Mouse (Mus musculus) neural tube, embryonic 11.5 days (tissue): ENCODE data around the gene Slc5a12. TPM values are rescaled to one million over a fixed set of nuclear protein-coding genes. Genes with fewer than 3 reads are reported as not detected.

Experiments
- ATAC-seq: fragments of 200-750 bp; cut with Nextera tagmentation; 2 replicates; pipeline ENCODE4 v1.8.0; 2017; ENCODE audit warnings: moderate number of reproducible peaks, mild to moderate bottlenecking, moderate TSS enrichment, moderate library complexity; ENCODE audit not compliant: insufficient read depth, low FRiP score, low TSS enrichment
- DNase-seq: peaks from one replicate; pipeline ENCODE4 v3.0.0-alpha.2; 2015; ENCODE audit warnings: low spot score
- H3K27ac ChIP-seq: fragments of 300-500 bp; sonication (generic); 2 replicates; pipeline ENCODE4 v1.5.1; 2014; ENCODE audit warnings: low read depth, mild to moderate bottlenecking, low read length
- H3K27me3 ChIP-seq: fragments of 300-500 bp; sonication (generic); 2 replicates; pipeline ENCODE4 v1.6.1; 2014; ENCODE audit warnings: mild to moderate bottlenecking, low read length, mixed read lengths; ENCODE audit not compliant: control insufficient read depth, insufficient read depth
- H3K36me3 ChIP-seq: fragments of 300-500 bp; sonication (generic); 2 replicates; pipeline ENCODE4 v1.6.1; 2014; ENCODE audit warnings: mild to moderate bottlenecking, low read length, moderate library complexity, mixed read lengths; ENCODE audit not compliant: control insufficient read depth, insufficient read depth
- H3K4me1 ChIP-seq: fragments of 300-500 bp; sonication (generic); 2 replicates; pipeline ENCODE4 v1.6.1; 2014; ENCODE audit warnings: low read length, mixed read lengths; ENCODE audit not compliant: control insufficient read depth, insufficient read depth
- H3K4me2 ChIP-seq: fragments of 300-500 bp; sonication (generic); 2 replicates; pipeline ENCODE4 v1.6.1; 2014; ENCODE audit warnings: low read depth, mild to moderate bottlenecking, moderate library complexity
- H3K4me3 ChIP-seq: fragments of 300-500 bp; sonication (generic); 2 replicates; pipeline ENCODE4 v1.5.1; 2014; ENCODE audit warnings: low read depth, low read length
- H3K9ac ChIP-seq: fragments of 300-500 bp; sonication (generic); 2 replicates; pipeline ENCODE4 v1.6.1; 2014; ENCODE audit warnings: mild to moderate bottlenecking, low read length
- H3K9me3 ChIP-seq: fragments of 300-500 bp; sonication (generic); 2 replicates; pipeline ENCODE4 v1.6.1; 2016; ENCODE audit warnings: low read length; ENCODE audit not compliant: control insufficient read depth
- WGBS: fragments of 180-500 bp; shearing (Covaris S2); extraction: QIAGEN DNeasy Blood & Tissue Kit; methylation state at CpG from one replicate; pipeline ENCODE4 v1.1.7; 2014; 5-methylcytosine and 5-hydroxymethylcytosine counted together
- polyA plus RNA-seq: library from polyadenylated mRNA; unstranded; fragments of >200 nt; fragmentation: Nextera tagmentation; extraction: Ambion mirVana; gene quantifications from 2 replicates; pipeline ENCODE4 v1.2.1, GENCODE M21; 2014

Gene Slc5a12
- polyA plus RNA-seq = not detected in 2 replicates

GRCm38 (mm10) chr2:110596932-110597331 lies at the start of gene Slc5a12:
Slc5a12 (plus strand) TSS chr2:110597298.
- Histone ChIP-seq H3K27me3 (no peaks in the 10 kb centered on the region), H3K4me2 (no peak within 1 kb of the TSS), H3K4me1 (no peaks in the 10 kb centered on the region), H3K9me3 (no peaks in the 10 kb centered on the region), H3K9ac (no peak within 1 kb of the TSS), H3K27ac (no peak within 1 kb of the TSS), H3K36me3 (no peaks in the 10 kb centered on the region), H3K4me3 (no peak within 1 kb of the TSS)
- no peak for ATAC-seq
- WGBS = 82% methylated on average over 2 of the region's 2 CpGs
- no peak for DNase-seq

DNA sequence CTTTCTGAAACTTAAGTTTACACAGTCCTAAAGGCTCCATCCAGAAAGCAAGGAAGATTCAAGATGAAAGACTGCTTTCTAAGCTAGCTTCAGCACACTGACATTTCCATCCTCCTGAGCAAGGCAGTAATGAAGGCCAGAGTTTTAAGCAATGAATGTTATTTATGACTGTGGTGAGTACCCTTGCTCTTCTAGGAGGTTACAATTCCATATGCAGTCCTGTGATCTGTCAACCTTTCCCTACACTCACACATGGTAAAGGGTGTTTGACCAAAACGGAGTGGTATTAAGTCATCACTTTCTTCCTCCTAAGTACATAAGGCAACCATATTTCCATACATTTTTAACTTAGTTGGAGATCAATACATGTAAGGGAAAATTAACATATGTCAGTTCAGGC lies 41.0 kb upstream of the Slc5a12 start:
- no peaks in the 10 kb centered on the region for H3K4me1 ChIP-seq
- no peak overlapping the region for H3K4me3 ChIP-seq
- H3K9me3 ChIP-seq = no peaks in the 10 kb centered on the region
- H3K9ac ChIP-seq = no peak overlapping the region
- DNase-seq = no peak
- 71% methylated on average over 1 of the region's 1 CpGs for WGBS
- H3K4me2 ChIP-seq = no peak overlapping the region
- no peaks in the 10 kb centered on the region for H3K27me3 ChIP-seq
- ATAC-seq = no peak
- no peak overlapping the region for H3K27ac ChIP-seq
- H3K36me3 ChIP-seq = no peaks in the 10 kb centered on the region

DNA sequence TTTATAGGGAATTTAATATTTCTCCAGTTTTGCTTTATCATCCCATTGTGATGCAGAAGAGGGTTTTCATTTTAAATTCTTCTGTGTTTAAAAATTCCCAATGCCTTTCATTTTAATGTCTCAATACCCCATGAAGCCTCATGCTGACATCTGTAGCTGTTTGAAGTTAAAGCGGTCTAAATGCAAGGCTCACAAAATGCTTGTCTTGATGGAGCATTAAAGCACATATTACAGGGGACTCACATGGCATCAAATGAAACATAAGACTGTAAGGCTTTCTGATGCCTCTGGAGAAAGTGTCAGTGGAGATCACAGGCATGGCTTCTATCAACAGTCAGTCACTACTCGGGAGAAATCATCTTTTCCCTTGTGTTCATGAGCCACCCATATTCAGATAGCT lies 34.5 kb upstream of the Slc5a12 start:
- Histone ChIP-seq H3K36me3 (no peaks in the 10 kb centered on the region), H3K9ac (no peak overlapping the region), H3K27me3 (no peaks in the 10 kb centered on the region), H3K4me3 (no peak overlapping the region), H3K4me1 (no peaks in the 10 kb centered on the region), H3K9me3 (no peaks in the 10 kb centered on the region), H3K4me2 (no peak overlapping the region), H3K27ac (no peak overlapping the region)
- ATAC-seq = no peak
- WGBS = 81% methylated on average over 2 of the region's 2 CpGs
- DNase-seq = no peak

DNA sequence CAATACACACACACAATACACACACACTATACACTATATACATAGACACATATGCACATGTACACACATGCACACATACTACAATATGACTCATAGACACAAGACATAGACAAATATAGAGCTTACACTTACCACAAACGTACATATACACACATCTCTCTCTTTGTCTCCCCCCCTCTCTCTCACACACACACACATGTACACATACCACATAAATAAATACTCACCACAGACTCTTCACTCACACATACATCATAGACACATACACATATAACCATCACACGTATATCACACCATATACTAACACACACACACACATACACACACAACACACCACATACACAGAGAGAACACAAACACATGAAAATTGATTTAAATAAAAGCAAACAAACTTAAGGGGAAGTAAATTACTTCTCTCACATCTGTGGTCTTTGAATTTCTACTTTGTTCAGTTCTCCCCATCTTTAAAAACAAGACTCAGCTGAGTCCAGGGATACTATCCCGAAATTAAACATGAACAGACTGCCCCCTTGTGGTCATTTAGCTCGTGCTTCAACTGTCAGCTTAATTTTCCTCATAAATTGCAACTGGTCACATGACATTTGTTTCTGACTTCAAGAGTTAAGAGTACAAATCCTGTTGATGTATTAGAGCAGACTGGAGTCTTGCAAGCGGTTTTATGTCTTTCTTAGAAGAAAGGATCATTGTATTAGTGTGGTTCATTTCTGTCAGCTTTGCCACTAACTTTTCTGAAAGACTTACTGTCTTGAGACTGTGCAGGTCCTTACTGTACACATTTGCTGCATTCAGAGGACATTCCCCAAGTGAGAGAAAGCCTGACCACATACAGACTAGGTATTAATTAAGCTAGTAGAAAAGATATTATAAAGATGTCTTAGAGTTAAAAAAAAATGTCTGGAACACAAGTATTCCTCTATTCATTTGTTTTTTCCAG lies 32.1 kb upstream of the Slc5a12 start:
- Histone ChIP-seq H3K9ac (no peak overlapping the region), H3K4me2 (no peak overlapping the region), H3K4me1 (no peaks in the 10 kb centered on the region), H3K36me3 (no peaks in the 10 kb centered on the region), H3K9me3 (no peaks in the 10 kb centered on the region), H3K27me3 (no peaks in the 10 kb centered on the region), H3K27ac (no peak overlapping the region), H3K4me3 (no peak overlapping the region)
- ATAC-seq (peak; percentile 82), DNase-seq (peak; percentile 76)
- WGBS = 34% methylated on average over 5 of the region's 5 CpGs

- no peaks in the 10 kb centered on the region for H3K9me3 ChIP-seq
- H3K4me2 ChIP-seq = no peak overlapping the region
- no peaks in the 10 kb centered on the region for H3K4me1 ChIP-seq
- DNase-seq (no peak), ATAC-seq (no peak)
- H3K36me3 ChIP-seq = no peaks in the 10 kb centered on the region
- H3K4me3 ChIP-seq = no peak overlapping the region
- H3K27ac ChIP-seq = no peak overlapping the region
- H3K9ac ChIP-seq = no peak overlapping the region
- 90% methylated on average over 6 of the region's 6 CpGs for WGBS
- no peaks in the 10 kb centered on the region for H3K27me3 ChIP-seq
These were observed 10.4 kb upstream of the Slc5a12 start for GRCm38 (mm10) chr2:110586692-110587091.

DNA sequence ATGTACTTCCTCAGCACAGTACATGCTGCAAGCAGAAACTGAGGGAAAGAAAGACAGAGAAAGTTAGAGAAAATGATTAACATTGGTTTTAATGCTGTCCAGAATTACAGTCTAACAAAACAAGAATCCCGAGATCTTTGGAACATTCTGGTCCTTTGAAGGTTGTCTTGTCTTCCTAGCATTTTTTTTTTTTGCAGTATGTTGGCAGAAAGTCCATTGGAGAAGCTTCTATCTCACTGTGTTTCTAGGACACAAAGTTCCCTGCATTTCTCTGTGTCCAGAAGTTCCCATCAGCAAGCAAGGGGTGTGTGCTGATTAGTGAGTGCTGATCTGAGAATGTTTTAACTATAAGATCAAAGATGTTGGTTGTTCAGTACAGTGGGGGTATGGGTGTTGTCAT lies 7.1 kb upstream of the Slc5a12 start:
- Histone ChIP-seq H3K4me3 (no peak overlapping the region), H3K9me3 (no peaks in the 10 kb centered on the region), H3K27ac (no peak overlapping the region), H3K4me1 (no peaks in the 10 kb centered on the region), H3K27me3 (no peaks in the 10 kb centered on the region), H3K36me3 (no peaks in the 10 kb centered on the region), H3K9ac (no peak overlapping the region), H3K4me2 (no peak overlapping the region)
- DNase-seq (no peak), ATAC-seq (no peak)
- 73% methylated on average over 1 of the region's 1 CpGs for WGBS

DNA sequence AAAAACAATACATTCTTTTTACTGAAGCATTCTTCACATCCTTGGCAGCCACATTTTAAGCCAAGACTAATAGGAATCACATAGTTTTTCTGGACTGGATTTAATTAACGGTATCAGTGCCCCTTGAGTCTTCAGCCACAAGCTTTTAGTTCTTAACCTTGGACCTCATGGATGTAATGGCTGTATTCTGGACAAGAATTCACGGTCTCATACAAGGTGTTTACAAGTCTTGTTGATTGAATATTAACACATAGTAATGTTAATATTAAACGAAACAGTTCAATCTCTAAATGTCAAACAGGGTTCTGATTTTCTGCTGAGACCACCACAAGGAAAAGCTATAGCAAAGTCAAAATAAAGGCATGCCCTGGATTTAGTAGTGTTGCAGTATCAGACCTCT lies 4.8 kb upstream of the Slc5a12 start:
- Histone ChIP-seq H3K36me3 (no peaks in the 10 kb centered on the region), H3K9me3 (no peaks in the 10 kb centered on the region), H3K27me3 (no peaks in the 10 kb centered on the region), H3K27ac (no peak overlapping the region), H3K9ac (no peak overlapping the region), H3K4me3 (no peak overlapping the region), H3K4me1 (no peaks in the 10 kb centered on the region), H3K4me2 (no peak overlapping the region)
- 82% methylated on average over 3 of the region's 3 CpGs for WGBS
- DNase-seq = no peak
- ATAC-seq = no peak

GRCm38 (mm10) chr2:110644358-110644757 lies 47.3 kb downstream of the Slc5a12 start:
- 66% methylated on average over 1 of the region's 1 CpGs for WGBS
- Histone ChIP-seq H3K4me1 (no peaks in the 10 kb centered on the region), H3K4me2 (no peak overlapping the region), H3K27me3 (no peaks in the 10 kb centered on the region), H3K4me3 (no peak overlapping the region), H3K27ac (no peak overlapping the region), H3K9me3 (no peaks in the 10 kb centered on the region), H3K9ac (no peak overlapping the region), H3K36me3 (no peaks in the 10 kb centered on the region)
- ATAC-seq (no peak), DNase-seq (no peak)

DNA sequence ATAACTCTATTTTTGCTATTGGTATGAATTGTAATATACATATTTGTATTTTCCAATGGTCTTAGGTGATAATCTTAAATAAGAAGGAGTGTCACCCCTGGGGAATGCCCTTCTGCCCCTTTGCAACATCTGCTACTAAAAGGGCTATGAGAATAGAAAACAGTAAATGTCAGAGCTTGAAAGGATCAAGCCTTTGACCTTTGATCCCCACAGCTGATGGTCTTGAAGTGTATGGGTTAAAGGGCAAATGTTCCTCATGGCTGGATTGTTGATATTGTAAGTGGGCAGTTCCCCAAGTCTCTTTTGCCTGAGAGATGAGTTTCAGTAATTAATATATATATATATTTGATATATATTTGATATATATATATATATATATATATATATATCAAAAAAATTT lies 47.7 kb downstream of the Slc5a12 start:
- Histone ChIP-seq H3K4me3 (no peak overlapping the region), H3K4me2 (no peak overlapping the region), H3K9me3 (no peaks in the 10 kb centered on the region), H3K27me3 (no peaks in the 10 kb centered on the region), H3K36me3 (no peaks in the 10 kb centered on the region), H3K27ac (no peak overlapping the region), H3K4me1 (no peaks in the 10 kb centered on the region), H3K9ac (no peak overlapping the region)
- DNase-seq (no peak), ATAC-seq (peak; percentile 29)
